Mouse (Mus musculus): ENCODE data around the gene Unc93b1. TPM values are rescaled to one million over a fixed set of nuclear protein-coding genes. Genes with fewer than 3 reads are reported as not detected.

Unc93b1 gene
- 100 to 1,000 TPM; 277 to 278 TPM for total RNA-seq (2023)

GRCm38 (mm10) chr19:3935032-3935895 is at the start of gene Unc93b1:
Unc93b1 (plus strand) TSS chr19:3935186.

DNA sequence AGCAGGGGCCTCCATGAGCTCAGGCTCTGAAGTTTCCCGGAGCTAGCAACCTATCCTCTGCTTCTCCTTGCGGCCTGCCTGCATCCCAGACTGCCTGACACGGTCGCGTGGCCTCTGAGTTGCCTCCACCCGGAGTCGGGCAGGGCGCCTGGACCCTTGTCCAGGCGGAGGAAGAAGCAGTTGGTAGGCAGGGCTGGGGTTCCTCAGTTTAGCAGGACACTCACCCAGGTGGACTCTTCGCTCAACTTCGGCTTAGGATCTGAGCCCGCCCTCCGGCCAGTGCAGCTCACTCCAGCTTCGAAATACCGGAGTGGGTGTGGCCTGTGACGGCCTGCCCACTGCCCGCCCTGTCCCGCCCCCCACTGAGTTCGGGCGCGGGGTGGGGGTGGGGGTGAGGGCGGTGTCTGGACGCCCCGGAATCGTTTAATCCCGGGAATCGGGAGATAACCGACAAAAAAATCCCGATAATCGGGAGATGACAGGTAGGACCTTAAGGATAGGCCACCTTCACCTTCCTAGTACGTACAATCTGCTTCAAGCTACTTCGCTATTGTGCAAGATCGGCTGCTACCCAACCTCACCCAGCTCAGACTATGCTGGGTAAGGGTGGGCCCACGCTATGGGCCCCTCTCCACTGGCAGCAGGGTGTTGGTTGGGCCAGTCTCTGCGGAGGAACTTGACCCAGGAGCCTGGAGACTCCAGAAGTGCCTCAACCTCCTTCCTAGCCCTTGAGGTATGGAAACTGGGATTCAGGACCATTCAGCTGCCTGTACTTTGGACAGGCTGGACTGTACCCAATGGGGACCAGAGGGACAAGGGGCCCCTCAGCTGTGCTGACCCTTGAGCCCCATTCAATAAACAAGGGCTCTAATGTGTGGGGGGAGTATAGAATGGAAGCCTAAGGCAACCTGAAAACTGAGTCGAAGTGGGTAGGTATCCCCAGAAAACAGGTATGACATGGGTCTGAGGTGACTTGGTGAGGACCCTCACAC is 27.9 kb upstream of the Unc93b1 start, which contains the start of gene Tcirg1:
Tcirg1 (minus strand) TSS at position 339 of the 992 bp plus-strand sequence.

GRCm38 (mm10) chr19:3912337-3913204 is 22.4 kb upstream of the Unc93b1 start, which contains the start of gene Ndufs8:
Ndufs8 (minus strand) TSS chr19:3912774.

GRCm38 (mm10) chr19:3929211-3929941 is 5.6 kb upstream of the Unc93b1 start, which contains the start of gene Aldh3b1:
Aldh3b1 (minus strand) TSS chr19:3929808.

GRCm38 (mm10) chr19:3958470-3958869 is 23.5 kb downstream of the Unc93b1 start, which contains the start of gene Aldh3b3:
Aldh3b3 (plus strand) TSS chr19:3958645.

GRCm38 (mm10) chr19:3972229-3972628 is 37.2 kb downstream of the Unc93b1 start, which contains the start of gene Aldh3b2:
Aldh3b2 (plus strand) TSS chr19:3972328.

DNA sequence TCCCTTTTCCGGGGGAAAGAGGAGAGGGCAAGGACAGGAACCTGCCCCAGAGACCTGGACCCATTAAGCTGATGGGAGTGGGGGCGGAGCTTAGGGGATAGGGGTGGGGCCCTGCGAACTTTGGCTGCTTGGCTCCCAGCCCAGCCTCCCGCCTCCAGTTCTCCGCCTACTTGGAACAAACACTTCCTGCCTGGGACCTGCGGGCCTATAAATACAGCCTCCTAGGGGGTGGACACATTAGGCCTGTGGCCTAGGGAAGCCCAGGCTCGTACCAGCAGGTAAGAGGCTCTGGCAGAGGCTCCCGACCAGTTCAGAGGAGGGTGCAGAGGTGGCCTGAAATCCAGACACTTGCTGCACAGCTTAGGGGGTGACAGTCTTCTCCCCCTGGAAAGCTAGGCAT is 51.3 kb downstream of the Unc93b1 start, which contains the start of gene Acy3:
Acy3 (plus strand) TSS at position 237 of the 400 bp plus-strand sequence.

GRCm38 (mm10) chr19:3992416-3992815 is 57.4 kb downstream of the Unc93b1 start, which contains the start of gene Tbx10:
Tbx10 (plus strand) TSS chr19:3992752.

Other genes starting within 250 kb of the Unc93b1 start
- gene Lrp5, start 248.6 kb upstream of the Unc93b1 start, total RNA-seq (2023), result 10 to 100 TPM; 20.5 to 23.1 TPM
- 10 to 100 TPM; 24.4 to 28.9 TPM for gene 1810055G02Rik, start 226.9 kb upstream of the Unc93b1 start, total RNA-seq (2023)
- gene Kmt5b, start 167.8 kb upstream of the Unc93b1 start, total RNA-seq (2023), result 10 to 100 TPM; 53.8 to 54.0 TPM
- 10 to 100 TPM; 42.2 TPM for gene Chka, start 83.4 kb upstream of the Unc93b1 start, total RNA-seq (2023)
- gene Tcirg1, start 28.1 kb upstream of the Unc93b1 start, total RNA-seq (2023), result 100 to 1,000 TPM; 223 to 229 TPM
- 10 to 100 TPM; 60.8 to 68.6 TPM for gene Ndufs8, start 22.4 kb upstream of the Unc93b1 start, total RNA-seq (2023)
- 100 to 1,000 TPM; 142 to 144 TPM for gene Aldh3b1, start 5.4 kb upstream of the Unc93b1 start, total RNA-seq (2023)
- 10 to 100 TPM; 12.3 to 12.6 TPM for gene Aldh3b3, start 23.5 kb downstream of the Unc93b1 start, total RNA-seq (2023)
- 10 to 100 TPM; 12.7 to 16.4 TPM for gene Aldh3b2, start 37.1 kb downstream of the Unc93b1 start, total RNA-seq (2023)
- under 1 TPM in 1 of 2 experiments, not detected in 1; 0.42 TPM for gene Acy3, start 51.4 kb downstream of the Unc93b1 start, total RNA-seq (2023)
- not detected for gene Tbx10, start 57.6 kb downstream of the Unc93b1 start, total RNA-seq (2023)
- 1 to 10 TPM; 5.2 to 5.9 TPM for gene Nudt8, start 65.4 kb downstream of the Unc93b1 start, total RNA-seq (2023)
- gene Gm49405, start 65.4 kb downstream of the Unc93b1 start, total RNA-seq (2023), result 1 to 10 TPM in 1 of 2 experiments, under 1 TPM in 1; 0.70 to 1.0 TPM
- gene Doc2g, start 68.1 kb downstream of the Unc93b1 start, total RNA-seq (2023), result 1 to 10 TPM in 1 of 2 experiments, under 1 TPM in 1; 0.55 to 2.2 TPM
- gene Ndufv1, start 77.6 kb downstream of the Unc93b1 start, total RNA-seq (2023), result 10 to 100 TPM; 69.0 to 69.5 TPM
- gene Gstp1, start 102.8 kb downstream of the Unc93b1 start, total RNA-seq (2023), result 10 to 100 TPM; 71.2 to 96.6 TPM
- gene Gstp2, start 110.8 kb downstream of the Unc93b1 start, total RNA-seq (2023), result 1 to 10 TPM; 5.9 to 8.4 TPM
- 1 to 10 TPM; 5.3 to 8.8 TPM for gene Gstp3, start 124.4 kb downstream of the Unc93b1 start, total RNA-seq (2023)
- not detected for gene Cabp2, start 146.4 kb downstream of the Unc93b1 start, total RNA-seq (2023)
- 100 to 1,000 TPM; 208 to 221 TPM for gene Cdk2ap2, start 162.0 kb downstream of the Unc93b1 start, total RNA-seq (2023)
- 100 to 1,000 TPM; 161 to 176 TPM for gene Pitpnm1, start 164.8 kb downstream of the Unc93b1 start, total RNA-seq (2023)
- 100 to 1,000 TPM in 1 of 2 experiments, 10 to 100 TPM in 1; 96.8 to 101 TPM for gene Aip, start 190.7 kb downstream of the Unc93b1 start, total RNA-seq (2023)
- gene Gpr152, start 204.6 kb downstream of the Unc93b1 start, total RNA-seq (2023), result not detected
- under 1 TPM in 1 of 2 experiments, not detected in 1; 0.22 TPM for gene Cabp4, start 208.8 kb downstream of the Unc93b1 start, total RNA-seq (2023)
- gene Coro1b, start 213.4 kb downstream of the Unc93b1 start, total RNA-seq (2023), result 100 to 1,000 TPM; 186 to 201 TPM
- gene Ptprcap, start 218.4 kb downstream of the Unc93b1 start, total RNA-seq (2023), result 10 to 100 TPM in 1 of 2 experiments, 1 to 10 TPM in 1; 8.0 to 11.7 TPM
- gene Rps6kb2, start 228.2 kb downstream of the Unc93b1 start, total RNA-seq (2023), result 10 to 100 TPM; 43.1 to 43.8 TPM
- gene Carns1, start 240.3 kb downstream of the Unc93b1 start, total RNA-seq (2023), result 10 to 100 TPM; 24.4 to 28.9 TPM

All from neutrophil, adult 83 days (primary cell).